Mouse (Mus musculus) CH12.LX (cell line): Measurements from ENCODE around the gene Napa. TPM values are rescaled to one million over a fixed set of nuclear protein-coding genes. Genes with fewer than 3 reads are reported as not detected.

ENCODE experiments used
- DNase-seq: peaks from one replicate; pipeline ENCODE4 v3.0.0-alpha.2; 2013; ENCODE audit errors: extremely low read depth
- H3K27ac ChIP-seq: 2 replicates; pipeline ENCODE4 v1.5.1; 2012; ENCODE audit warnings: low read depth, mild to moderate bottlenecking, control low read depth, moderate library complexity; ENCODE audit not compliant: insufficient read depth
- H3K27me3 ChIP-seq: replicated peaks from 2 replicates; pipeline ENCODE3; 2012; ENCODE audit warnings: inconsistent platforms
- H3K36me3 ChIP-seq, 2 experiments: replicated peaks in 1 of 2; 2 replicates each; pipeline versions ENCODE3 to v1.6.1; 2012; ENCODE audit warnings: inconsistent platforms in 1 of 2, low read length in 1 of 2, mild to moderate bottlenecking in 1 of 2, mixed read lengths in 1 of 2, moderate library complexity in 1 of 2; ENCODE audit not compliant: control insufficient read depth in 1 of 2, insufficient read depth in 1 of 2
- H3K4me1 ChIP-seq, 2 experiments: 2 replicates each; pipeline ENCODE4 v1.6.1; 2012; ENCODE audit warnings: inconsistent platforms in 1 of 2, moderate library complexity in 1 of 2; ENCODE audit not compliant: insufficient read depth in 2 of 2, control insufficient read depth in 1 of 2
- H3K4me2 ChIP-seq: 2 replicates; pipeline ENCODE4 v1.6.1; 2012; ENCODE audit warnings: low read depth, mild to moderate bottlenecking, control low read depth; ENCODE audit not compliant: poor library complexity, insufficient read depth, severe bottlenecking
- H3K4me3 ChIP-seq, 3 experiments: fragments of 150-350 bp in 1 of 3; sonication (generic) in 1 of 3; replicated peaks in 1 of 3; 2 replicates each; pipeline versions ENCODE3 to v1.5.1; 2011 to 2012; ENCODE audit warnings: low read depth in 2 of 3, low read length in 2 of 3, mild to moderate bottlenecking in 2 of 3, moderate library complexity in 2 of 3, control low read depth in 1 of 3, improper control_type of control experiment in 1 of 3, inconsistent platforms in 1 of 3, mixed read lengths in 1 of 3; ENCODE audit not compliant: poor library complexity in 1 of 3
- H3K79me2 ChIP-seq: replicated peaks from 2 replicates; pipeline ENCODE4 v1.6.1; 2012; ENCODE audit warnings: mild to moderate bottlenecking, moderate library complexity; ENCODE audit not compliant: control insufficient read depth, poor library complexity, insufficient read depth, severe bottlenecking; ENCODE audit errors: extremely low read depth
- H3K9ac ChIP-seq: 2 replicates; pipeline ENCODE4 v1.6.1; 2012; ENCODE audit warnings: low read depth, mild to moderate bottlenecking, control low read depth, moderate library complexity; ENCODE audit not compliant: insufficient read depth
- H3K9me3 ChIP-seq: replicated peaks from 2 replicates; pipeline ENCODE3; 2012; ENCODE audit warnings: low read length, inconsistent platforms, mixed read lengths
- BHLHE40 ChIP-seq: IDR thresholded peaks from 2 replicates; pipeline ENCODE4 v1.6.1; 2011; ENCODE audit warnings: mild to moderate bottlenecking, low read depth, low read length, improper control_type of control experiment
- CHD1 ChIP-seq: IDR thresholded peaks from 2 replicates; pipeline ENCODE4 v1.6.1; 2012; ENCODE audit warnings: low read depth, low read length, improper control_type of control experiment, inconsistent platforms
- CHD2 ChIP-seq: IDR thresholded peaks from 2 replicates; pipeline ENCODE4 v1.6.1; 2011; ENCODE audit warnings: low read length, improper control_type of control experiment
- CTCF ChIP-seq, 2 experiments: IDR thresholded peaks in 1 of 2; conservative IDR thresholded peaks in 1 of 2; 2 replicates each; pipeline ENCODE4 v1.5.1; 2011 to 2012; ENCODE audit warnings: low read depth in 2 of 2, low read length in 2 of 2, improper control_type of control experiment in 1 of 2, inconsistent platforms in 1 of 2, mild to moderate bottlenecking in 1 of 2, moderate library complexity in 1 of 2
- E2F4 ChIP-seq: IDR thresholded peaks from 2 replicates; pipeline ENCODE4 v1.6.1; 2011; ENCODE audit warnings: low read depth, low read length, improper control_type of control experiment; ENCODE audit not compliant: insufficient replicate concordance
- ELF1 ChIP-seq: IDR thresholded peaks from 2 replicates; pipeline ENCODE4 v1.6.1; 2014; ENCODE audit warnings: low read depth, mild to moderate bottlenecking, inconsistent platforms, low read length, improper control_type of control experiment
- ETS1 ChIP-seq: conservative IDR thresholded peaks from 2 replicates; pipeline ENCODE4 v1.6.1; 2012; ENCODE audit warnings: low read depth, mild to moderate bottlenecking, inconsistent platforms, low read length, improper control_type of control experiment, moderate library complexity
- HCFC1 ChIP-seq: IDR thresholded peaks from 2 replicates; pipeline ENCODE4 v1.6.1; 2012; ENCODE audit warnings: low read depth, mild to moderate bottlenecking, inconsistent platforms, low read length, improper control_type of control experiment
- IRF4 ChIP-seq: IDR thresholded peaks from 2 replicates; pipeline ENCODE4 v1.6.1; 2014; ENCODE audit warnings: low read depth, mild to moderate bottlenecking, inconsistent platforms, low read length, improper control_type of control experiment
- JUN ChIP-seq: IDR thresholded peaks from 2 replicates; pipeline ENCODE4 v1.6.1; 2011; ENCODE audit warnings: low read depth, mild to moderate bottlenecking, low read length, improper control_type of control experiment, moderate library complexity; ENCODE audit not compliant: insufficient read depth
- JUND ChIP-seq: conservative IDR thresholded peaks from 2 replicates; pipeline ENCODE4 v1.6.1; 2011; ENCODE audit warnings: low read depth, low read length, improper control_type of control experiment
- MAX ChIP-seq: IDR thresholded peaks from 2 replicates; pipeline ENCODE4 v1.6.1; 2011; ENCODE audit warnings: low read length, improper control_type of control experiment
- MAZ ChIP-seq: IDR thresholded peaks from 2 replicates; pipeline ENCODE4 v1.6.1; 2012; ENCODE audit warnings: low read depth, mild to moderate bottlenecking, inconsistent platforms, low read length, improper control_type of control experiment, moderate library complexity
- MEF2A ChIP-seq: IDR thresholded peaks from 2 replicates; pipeline ENCODE4 v1.6.1; 2014; ENCODE audit warnings: low read depth, mild to moderate bottlenecking, inconsistent platforms, low read length, improper control_type of control experiment, borderline replicate concordance
- MXI1 ChIP-seq: IDR thresholded peaks from 2 replicates; pipeline ENCODE4 v1.6.1; 2011; ENCODE audit warnings: mild to moderate bottlenecking, low read depth, low read length, improper control_type of control experiment
- MYC ChIP-seq: IDR thresholded peaks from 2 replicates; pipeline ENCODE4 v1.6.1; 2011; ENCODE audit warnings: low read depth, mild to moderate bottlenecking, improper control_type of control experiment, low read length
- NELFE ChIP-seq: IDR thresholded peaks from 2 replicates; pipeline ENCODE4 v1.6.1; 2011; ENCODE audit warnings: low read depth, low read length, improper control_type of control experiment
- NRF1 ChIP-seq: IDR thresholded peaks from 2 replicates; pipeline ENCODE4 v1.6.1; 2014; ENCODE audit warnings: low read depth, mild to moderate bottlenecking, inconsistent platforms, low read length, improper control_type of control experiment, moderate library complexity
- POLR2A ChIP-seq: IDR thresholded peaks from 2 replicates; pipeline ENCODE4 v1.6.1; 2011; ENCODE audit warnings: low read depth, mild to moderate bottlenecking, improper control_type of control experiment, low read length
- POLR2AphosphoS2 ChIP-seq: IDR thresholded peaks from 2 replicates; pipeline ENCODE4 v1.6.1; 2011; ENCODE audit warnings: low read depth, low read length, improper control_type of control experiment
- RAD21 ChIP-seq: IDR thresholded peaks from 2 replicates; pipeline ENCODE4 v1.6.1; 2011; ENCODE audit warnings: low read depth, mild to moderate bottlenecking, low read length, improper control_type of control experiment, moderate library complexity
- SIN3A ChIP-seq: IDR thresholded peaks from 2 replicates; pipeline ENCODE4 v1.6.1; 2012; ENCODE audit warnings: low read length, improper control_type of control experiment, inconsistent platforms
- SMC3 ChIP-seq: IDR thresholded peaks from 2 replicates; pipeline ENCODE4 v1.6.1; 2011; ENCODE audit warnings: low read depth, low read length, improper control_type of control experiment
- TCF12 ChIP-seq: IDR thresholded peaks from 2 replicates; pipeline ENCODE4 v1.6.1; 2014; ENCODE audit warnings: low read depth, mild to moderate bottlenecking, inconsistent platforms, low read length, improper control_type of control experiment
- UBTF ChIP-seq: IDR thresholded peaks from 2 replicates; pipeline ENCODE4 v1.6.1; 2012; ENCODE audit warnings: low read depth, mild to moderate bottlenecking, inconsistent platforms, low read length, improper control_type of control experiment, moderate library complexity
- USF1 ChIP-seq: IDR thresholded peaks from 2 replicates; pipeline ENCODE4 v1.6.1; 2014; ENCODE audit warnings: low read depth, mild to moderate bottlenecking, inconsistent platforms, low read length, improper control_type of control experiment
- USF2 ChIP-seq: conservative IDR thresholded peaks from 2 replicates; pipeline ENCODE4 v1.6.1; 2011; ENCODE audit warnings: low read depth, low read length, improper control_type of control experiment
- ZC3H11A ChIP-seq: IDR thresholded peaks from 2 replicates; pipeline ENCODE4 v1.6.1; 2012; ENCODE audit warnings: low read depth, mild to moderate bottlenecking, inconsistent platforms, low read length, improper control_type of control experiment
- ZKSCAN1 ChIP-seq: IDR thresholded peaks from 2 replicates; pipeline ENCODE4 v1.6.1; 2012; ENCODE audit warnings: low read depth, inconsistent platforms, low read length, improper control_type of control experiment, borderline replicate concordance
- ZNF384 ChIP-seq: IDR thresholded peaks from 2 replicates; pipeline ENCODE4 v1.6.1; 2012; ENCODE audit warnings: low read depth, low read length, improper control_type of control experiment, inconsistent platforms
- dilution Hi-C: fragments of 300-500 bp; cut with MboI; formaldehyde crosslinking; loops from 2 replicates; pipeline ENCODE4 v1.14.3; 2020; ENCODE audit warnings: low sequenced_read_pairs; ENCODE audit not compliant: extremely low pct_unique_long_range_greater_than_20kb, extremely low pct_ligation_motif_present
- in situ Hi-C: fragments of 300-500 bp; cut with MboI; formaldehyde crosslinking; loops from 3 replicates; pipeline ENCODE4 v1.14.3; 2019; ENCODE audit warnings: low sequenced_read_pairs, low pct_ligation_motif_present, low pct_unique_long_range_greater_than_20kb, mixed read lengths
- polyA plus RNA-seq: library from polyadenylated mRNA; unstranded; fragments of >175 nt; gene quantifications from 2 replicates; pipeline ENCODE4 v1.2.1, GENCODE M21; 2012; ENCODE audit warnings: low read depth; ENCODE audit not compliant: insufficient read length
- total RNA-seq, 2 experiments: library from RNA; depleted of rRNA; stranded (reverse); fragments of 300-350 nt in 1 of 2; fragments of >200 nt in 1 of 2; gene quantifications; 2 replicates each; pipeline ENCODE4 v1.2.3; 2012 to 2014

The Napa gene
- total and polyA plus RNA-seq, 3 experiments: 84.8 to 112 (median 106) TPM

DNA sequence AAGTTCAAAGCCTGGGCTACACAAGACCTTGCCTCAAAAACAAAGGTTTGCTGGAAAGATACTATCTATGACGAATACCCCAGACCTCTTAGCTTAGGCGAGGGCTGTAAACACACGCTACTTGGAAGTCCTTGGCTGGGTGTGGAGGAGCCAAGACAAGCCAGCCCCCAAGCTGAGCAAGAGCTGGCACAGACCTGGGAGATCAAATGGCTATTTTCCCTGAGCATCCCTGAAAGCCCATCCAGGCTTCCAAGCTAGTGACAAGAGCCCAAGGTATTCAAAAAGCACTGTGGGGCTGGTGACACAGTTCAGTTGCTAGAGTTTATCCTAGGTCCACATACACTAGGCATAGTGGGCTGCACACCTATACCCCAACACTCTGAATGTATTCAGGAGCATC, 47.7 kb upstream of the Napa start:
- Histone ChIP-seq H3K9ac (no peak overlapping the region), H3K27ac (no peak overlapping the region), H3K79me2 (peaks cover 27% of the 10 kb centered on the region), H3K4me2 (no peak overlapping the region), H3K4me3 (peak overlapping the region in 1 of 3 experiments; percentile 79), H3K9me3 (no peaks in the 10 kb centered on the region), H3K4me1 (peaks cover 16 to 48% of the 10 kb centered on the region in 2 experiments), H3K36me3 (no peaks in the 10 kb centered on the region), H3K27me3 (no peaks in the 10 kb centered on the region)
- no peak for DNase-seq
- dilution Hi-C loops: no loop called here
- TF ChIP-seq NRF1: no peak
- TF ChIP-seq ZC3H11A: no peak
- no peak for TF ChIP-seq ZNF384
- TF ChIP-seq CHD2: no peak
- TF ChIP-seq BHLHE40: no peak
- no peak for TF ChIP-seq IRF4
- no peak for TF ChIP-seq CHD1
- no peak for TF ChIP-seq TCF12
- TF ChIP-seq USF2: no peak
- TF ChIP-seq SIN3A: no peak
- TF ChIP-seq UBTF: no peak
- TF ChIP-seq ELF1: no peak
- TF ChIP-seq SMC3: no peak
- no peak for TF ChIP-seq E2F4
- no peak for TF ChIP-seq USF1
- no peak for TF ChIP-seq MAZ
- no peak for TF ChIP-seq HCFC1
- TF ChIP-seq MXI1: no peak
- no peak for TF ChIP-seq MEF2A
- in situ Hi-C loops: loop anchor here (25.0 kb wide), 1 partner anchor 212 kb away; the partner anchor contains the start of genes C5ar1 and Inafm1

DNA sequence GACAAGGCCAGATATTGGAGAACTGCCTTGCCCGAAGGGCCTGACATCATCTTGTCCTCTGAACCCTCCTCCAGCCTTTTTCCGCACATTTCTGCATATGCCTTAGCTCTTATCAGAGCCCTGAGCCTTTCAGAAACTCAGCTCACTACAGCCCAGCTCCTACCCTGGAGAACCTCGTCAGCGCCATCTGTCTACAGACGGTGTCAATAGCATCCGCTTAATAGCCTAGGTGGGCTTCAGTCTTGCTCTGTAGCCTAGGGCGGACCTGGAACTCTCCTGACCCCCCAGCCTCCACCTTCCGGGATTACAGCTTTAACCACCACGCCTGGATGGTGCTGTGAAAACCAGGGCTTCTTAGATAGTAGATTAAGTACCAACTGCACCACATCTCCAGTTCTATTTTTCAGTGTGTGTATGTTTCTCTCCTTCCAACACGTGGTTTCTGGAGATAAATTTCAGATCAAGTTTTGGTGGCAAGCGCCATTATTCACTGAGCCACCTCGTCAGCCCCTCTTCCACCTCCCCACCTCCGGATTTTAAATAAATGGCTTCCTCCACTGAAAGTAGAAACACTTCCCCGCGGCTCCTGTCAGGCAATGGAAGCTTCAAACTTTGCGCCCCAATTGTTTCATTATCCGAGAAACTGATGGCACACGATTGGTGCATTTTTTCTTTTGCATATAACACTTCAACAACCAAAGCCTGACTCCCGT, 46.2 kb upstream of the Napa start:
- Histone ChIP-seq H3K27ac (peak overlapping the region; percentile 58), H3K27me3 (no peaks in the 10 kb centered on the region), H3K9me3 (no peaks in the 10 kb centered on the region), H3K4me2 (peak overlapping the region; percentile 74), H3K79me2 (peaks cover 14% of the 10 kb centered on the region), H3K9ac (peak overlapping the region; percentile 91), H3K36me3 (no peaks in the 10 kb centered on the region), H3K4me3 (peak overlapping the region; percentile 67 to 91 (median 70)), H3K4me1 (peaks cover 19 to 56% of the 10 kb centered on the region in 2 experiments)
- peak; percentile 91 for DNase-seq
- in situ Hi-C loops (loop anchor here (25.0 kb wide), 1 partner anchor 210 kb away; the partner anchor contains the start of genes C5ar1 and Inafm1), dilution Hi-C loops (no loop called here)
- no peak; the same call in 1 of the 2 replicates for TF ChIP-seq ETS1
- no peak for TF ChIP-seq MEF2A
- TF ChIP-seq SMC3: peak; percentile 84
- TF ChIP-seq SIN3A: no peak; the same call in 1 of the 2 replicates
- no peak for TF ChIP-seq NELFE
- TF ChIP-seq JUN: no peak
- 0 out of 2 replicates have a peak, but pooled peaks have one; percentile 13 for TF ChIP-seq USF2
- peak; percentile 33; the same call in 1 of the 2 replicates for TF ChIP-seq HCFC1
- TF ChIP-seq POLR2AphosphoS2: no peak
- peak; percentile 84 for TF ChIP-seq MAX
- TF ChIP-seq ZNF384: peak; percentile 77
- no peak for TF ChIP-seq E2F4
- TF ChIP-seq RAD21: peak; percentile 67
- no peak for TF ChIP-seq USF1
- no peak for TF ChIP-seq NRF1
- TF ChIP-seq MXI1: peak; percentile 24; the same call in 1 of the 2 replicates
- TF ChIP-seq MYC: peak; percentile 51; the same call in 1 of the 2 replicates
- TF ChIP-seq CTCF (conservative IDR thresholded peaks at IDR 0.05 in 1 of 2, IDR thresholded peaks at IDR 0.05 in 1 of 2; ENCODE audit: low read depth in 2 of 2, low read length in 2 of 2): peak; percentile 39 to 90; a peak in 3 of 4 replicates
- TF ChIP-seq ELF1: no peak
- 0 out of 2 replicates have a peak, but pooled peaks have one; percentile 32 for TF ChIP-seq POLR2A
- no peak for TF ChIP-seq TCF12
- no peak for TF ChIP-seq ZKSCAN1
- no peak for TF ChIP-seq JUND
